In the genomic region with DNA sequence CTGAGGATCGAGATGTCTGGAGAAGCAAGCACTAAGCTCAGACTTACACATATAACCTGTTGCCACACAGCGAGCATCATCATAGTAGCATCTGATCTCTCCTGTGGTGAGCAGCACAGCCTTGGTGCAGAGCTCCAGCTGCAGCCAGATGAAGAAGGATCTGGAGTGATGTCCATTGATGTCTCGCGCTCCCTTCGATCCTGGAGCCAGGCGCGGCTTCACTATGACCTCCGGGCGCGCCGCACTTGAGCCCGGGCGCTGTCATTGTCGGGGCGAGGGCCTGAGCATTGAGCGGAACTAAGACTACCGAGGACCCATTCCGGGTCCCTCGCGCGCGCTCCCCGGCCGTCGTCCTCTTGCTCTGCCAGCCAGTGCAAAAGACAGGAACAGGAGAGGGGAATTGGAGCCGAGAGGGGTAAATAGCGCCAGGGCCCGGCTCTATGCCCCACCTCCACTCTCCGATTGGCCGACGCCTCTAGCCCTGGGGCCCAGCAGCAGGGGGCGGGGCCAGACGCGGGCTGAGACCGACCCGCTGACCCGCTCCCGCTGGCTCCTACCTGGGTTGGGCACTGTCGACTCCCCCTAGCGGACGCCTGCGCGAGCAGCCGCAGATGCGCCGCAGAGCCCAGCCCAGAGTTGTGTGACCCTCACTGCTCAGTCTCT, we compare ENCODE assay signal across 8 mouse cellular contexts. TPM values are rescaled to one million over a fixed set of nuclear protein-coding genes. Genes with fewer than 3 reads are reported as not detected.
A peak's percentile ranks its signal among the peaks of the same experiment; 100 is the strongest.
DNase-seq lines count a peak whose midpoint lies in the region; ATAC-seq and TF ChIP-seq lines count a peak whose summit lies in the region.

No protein-coding gene starts in this region.

- peak overlapping the region; percentile 68 for H3K4me3 ChIP-seq in heart, embryonic 10.5 days
- peak overlapping the region; percentile 48 for H3K4me3 ChIP-seq in kidney, embryonic 14.5 days (ENCODE audit: low read length)
- peak overlapping the region; percentile 45 for H3K4me3 ChIP-seq in limb, embryonic 14.5 days (replicated peaks; ENCODE audit: low read length)
- peak overlapping the region; percentile 66 for H3K4me3 ChIP-seq in midbrain, embryonic 16.5 days (ENCODE audit: low read depth, low read length)
- H3K4me3 ChIP-seq in spleen, adult 2 months (ENCODE audit: extremely low read depth, insufficient read depth, insufficient read length), result peak overlapping the region; percentile 69

- peak overlapping the region; percentile 56 for H3K27ac ChIP-seq in heart, embryonic 10.5 days
- H3K27ac ChIP-seq in kidney, embryonic 14.5 days (ENCODE audit: low read depth, low read length), result no peak overlapping the region
- no peak overlapping the region for H3K27ac ChIP-seq in limb, embryonic 14.5 days (replicated peaks; ENCODE audit: low read depth, low read length)
- H3K27ac ChIP-seq in midbrain, embryonic 16.5 days (ENCODE audit: low read length), result peak overlapping the region; percentile 50
- H3K27ac ChIP-seq in spleen, adult 2 months (ENCODE audit: insufficient read depth, low read length), result peak overlapping the region; percentile 12

- peak; percentile 72 for TF ChIP-seq CTCF in brain, embryonic 14.5 days (IDR thresholded peaks at IDR 0.05; ENCODE audit: borderline replicate concordance, extremely low read depth, insufficient read depth, insufficient read length)
- peak; percentile 87 for TF ChIP-seq CTCF in spleen, adult 2 months (IDR thresholded peaks at IDR 0.05; ENCODE audit: extremely low read depth, insufficient read depth, insufficient read length, insufficient replicate concordance)

- peak overlapping the region; percentile 45; the same call in 1 of the 2 replicates for H3K9ac ChIP-seq in kidney, embryonic 14.5 days (ENCODE audit: low read depth, low read length)
- H3K9ac ChIP-seq in limb, embryonic 14.5 days (ENCODE audit: low read depth, low read length, severe bottlenecking), result peak overlapping the region; percentile 49
- peak overlapping the region; percentile 69 for H3K9ac ChIP-seq in midbrain, embryonic 16.5 days (ENCODE audit: low read depth, low read length)

- no peaks in the 10 kb centered on the region for H3K27me3 ChIP-seq in heart, embryonic 10.5 days (ENCODE audit: insufficient read depth, poor library complexity, severe bottlenecking)
- H3K27me3 ChIP-seq in kidney, embryonic 14.5 days (ENCODE audit: control insufficient read depth, insufficient read depth, low read length), result no peaks in the 10 kb centered on the region
- no peaks in the 10 kb centered on the region for H3K27me3 ChIP-seq in limb, embryonic 14.5 days (ENCODE audit: control insufficient read depth, insufficient read depth, low read length)
- H3K27me3 ChIP-seq in midbrain, embryonic 16.5 days (ENCODE audit: control insufficient read depth, insufficient read depth, low read depth, low read length), result no peaks in the 10 kb centered on the region
- H3K27me3 ChIP-seq in spleen, adult 2 months (ENCODE audit: control insufficient read depth, insufficient read depth, low read length), result no peaks in the 10 kb centered on the region

- H3K4me1 ChIP-seq in heart, embryonic 10.5 days, result peaks cover 10% of the 10 kb centered on the region
- 0 out of 2 replicates have a peak, but pooled peaks cover 4% of the 10 kb centered on the region for H3K4me1 ChIP-seq in kidney, embryonic 14.5 days (ENCODE audit: control insufficient read depth, insufficient read depth, low read length)
- peaks cover 4% of the 10 kb centered on the region; the same call in 1 of the 2 replicates for H3K4me1 ChIP-seq in limb, embryonic 14.5 days (ENCODE audit: control insufficient read depth, insufficient read depth, low read length)
- H3K4me1 ChIP-seq in midbrain, embryonic 16.5 days (ENCODE audit: control insufficient read depth, insufficient read depth, low read length), result peaks cover 3% of the 10 kb centered on the region
- H3K4me1 ChIP-seq in spleen, adult 2 months (ENCODE audit: control insufficient read depth, insufficient read depth, insufficient read length), result peaks cover 2% of the 10 kb centered on the region; the same call in 1 of the 2 replicates

- H3K4me2 ChIP-seq in kidney, embryonic 14.5 days (replicated peaks; ENCODE audit: low read depth, low read length), result peak overlapping the region; percentile 81
- peak overlapping the region; percentile 63 for H3K4me2 ChIP-seq in limb, embryonic 14.5 days (replicated peaks; ENCODE audit: low read depth, low read length, severe bottlenecking)
- H3K4me2 ChIP-seq in midbrain, embryonic 16.5 days (ENCODE audit: low read length), result peak overlapping the region; percentile 89

- peak; percentile 95 for DNase-seq in A20 (ENCODE audit: low read depth, low spot score)
- peak; percentile 96 for DNase-seq in brain, embryonic 14.5 days (ENCODE audit: low read depth)
- DNase-seq in heart, embryonic 10.5 days (ENCODE audit: low spot score), result peak; percentile 97
- peak; percentile 92 for DNase-seq in limb, embryonic 14.5 days (ENCODE audit: low spot score)
- peak; percentile 78 to 94 for DNase-seq in spleen, adult 2 months (ENCODE audit: low read depth in 1 of 2, low spot score in 2 of 2)

- H3K36me3 ChIP-seq in heart, embryonic 10.5 days, result no peaks in the 10 kb centered on the region
- no peaks in the 10 kb centered on the region for H3K36me3 ChIP-seq in kidney, embryonic 14.5 days (ENCODE audit: control insufficient read depth, insufficient read depth, low read length)
- H3K36me3 ChIP-seq in limb, embryonic 14.5 days (ENCODE audit: control insufficient read depth, insufficient read depth, low read length), result no peaks in the 10 kb centered on the region
- H3K36me3 ChIP-seq in midbrain, embryonic 16.5 days (ENCODE audit: control insufficient read depth, insufficient read depth, low read length), result no peaks in the 10 kb centered on the region
- H3K36me3 ChIP-seq in spleen, adult 2 months (ENCODE audit: control insufficient read depth, insufficient read depth, low read length), result no peaks in the 10 kb centered on the region

- no peaks in the 10 kb centered on the region for H3K9me3 ChIP-seq in heart, embryonic 10.5 days
- no peaks in the 10 kb centered on the region for H3K9me3 ChIP-seq in kidney, embryonic 14.5 days (ENCODE audit: control insufficient read depth, low read length)
- H3K9me3 ChIP-seq in limb, embryonic 14.5 days (ENCODE audit: control insufficient read depth, low read length), result no peaks in the 10 kb centered on the region
- H3K9me3 ChIP-seq in midbrain, embryonic 16.5 days (replicated peaks; ENCODE audit: control insufficient read depth, low read length, poor library complexity, severe bottlenecking), result no peaks in the 10 kb centered on the region

- under 1% methylated on average over 46 of the region's 46 CpGs for WGBS in heart, embryonic 10.5 days
- WGBS in kidney, embryonic 14.5 days, result under 1% methylated on average over 42 of the region's 46 CpGs
- WGBS in limb, embryonic 14.5 days, result 2% methylated on average over 38 of the region's 46 CpGs
- under 1% methylated on average over 43 of the region's 46 CpGs for WGBS in midbrain, embryonic 16.5 days
- WGBS in spleen, adult 2 months, result 2% methylated on average over 46 of the region's 46 CpGs

- ATAC-seq in erythroblast, adult 5-6 weeks (replicated peaks; ENCODE audit: low FRiP score, poor library complexity, severe bottlenecking), result peak; percentile 99
- peak; percentile 100 for ATAC-seq in kidney, embryonic 14.5 days (ENCODE audit: low FRiP score, low TSS enrichment)
- ATAC-seq in limb, embryonic 14.5 days (ENCODE audit: low FRiP score, low read depth), result peak; percentile 100
- peak; percentile 100 for ATAC-seq in midbrain, embryonic 16.5 days

- 0 out of 2 replicates have a peak, but pooled peaks have one; percentile 16 for TF ChIP-seq POLR2A in brain, embryonic 14.5 days (IDR thresholded peaks at IDR 0.05; ENCODE audit: borderline replicate concordance, extremely low read depth, insufficient read depth, insufficient read length, poor library complexity, severe bottlenecking)
- TF ChIP-seq POLR2A in limb, embryonic 14.5 days (IDR thresholded peaks at IDR 0.05; ENCODE audit: borderline replicate concordance, extremely low read depth, insufficient read depth, insufficient read length), result 0 out of 2 replicates have a peak, but pooled peaks have one; percentile 28
- peak; percentile 21; the same call in 1 of the 2 replicates for TF ChIP-seq POLR2A in spleen, adult 2 months (IDR thresholded peaks at IDR 0.05; ENCODE audit: low read depth, low read length)

RNA-seq across cellular contexts. Expression of gene Gm14085, which starts 17.3 kb away (rescaled TPM):
- polyA plus RNA-seq in brain, embryonic 14.5 days (2012; rRNA removed), result not detected in 2 replicates
- 0.58 TPM in 1 of 2 replicates, not detected in the other for total RNA-seq in erythroblast, adult 5-6 weeks (2015; ENCODE audit: low replicate concordance)
- total RNA-seq in erythroblast, adult 5-6 weeks (2017; ENCODE audit: low replicate concordance), result 0.28 and 2.2 TPM in 2 replicates
- not detected in 2 replicates for polyA plus RNA-seq in heart, embryonic 10.5 days (2016; fragmentation: Nextera tagmentation; extraction: Ambion mirVana)
- 0.09 TPM in 1 of 2 replicates, not detected in the other for polyA plus RNA-seq in kidney, embryonic 14.5 days (2014; fragmentation: Nextera tagmentation; extraction: Ambion mirVana)
- polyA plus RNA-seq in limb, embryonic 14.5 days (2012; rRNA removed), result not detected in 2 replicates
- not detected in 2 replicates for polyA plus RNA-seq in limb, embryonic 14.5 days (2014; fragmentation: Nextera tagmentation; extraction: Ambion mirVana)
- 0.06 TPM in 1 of 2 replicates, not detected in the other for polyA plus RNA-seq in midbrain, embryonic 16.5 days (2015; fragmentation: Nextera tagmentation; extraction: Ambion mirVana)
- polyA plus RNA-seq in spleen, adult 2 months (2012; rRNA removed), result 2.2 and 3.1 TPM in 2 replicates

RNA-seq across cellular contexts. Expression of gene Slc28a2, which starts 41.2 kb away (rescaled TPM):
- 0.04 and 0.05 TPM in 2 replicates for polyA plus RNA-seq in brain, embryonic 14.5 days (2012; rRNA removed)
- 12.3 and 16.5 TPM in 2 replicates for total RNA-seq in erythroblast, adult 5-6 weeks (2015; ENCODE audit: low replicate concordance)
- total RNA-seq in erythroblast, adult 5-6 weeks (2017; ENCODE audit: low replicate concordance), result 11.7 and 15.9 TPM in 2 replicates
- 0.10 and 0.26 TPM in 2 replicates for polyA plus RNA-seq in heart, embryonic 10.5 days (2016; fragmentation: Nextera tagmentation; extraction: Ambion mirVana)
- 0.39 and 0.47 TPM in 2 replicates for polyA plus RNA-seq in kidney, embryonic 14.5 days (2014; fragmentation: Nextera tagmentation; extraction: Ambion mirVana)
- polyA plus RNA-seq in limb, embryonic 14.5 days (2012; rRNA removed), result 1.0 and 1.4 TPM in 2 replicates
- polyA plus RNA-seq in limb, embryonic 14.5 days (2014; fragmentation: Nextera tagmentation; extraction: Ambion mirVana), result 0.50 and 0.78 TPM in 2 replicates
- not detected in 2 replicates for polyA plus RNA-seq in midbrain, embryonic 16.5 days (2015; fragmentation: Nextera tagmentation; extraction: Ambion mirVana)
- 24.8 and 26.5 TPM in 2 replicates for polyA plus RNA-seq in spleen, adult 2 months (2012; rRNA removed)

Comparison
In these comparisons a context has a peak if more than half of its experiments do, and no peak if none do; other contexts are left out.
1. H3K27ac ChIP-seq: peak in heart, embryonic 10.5 days (single experiment), midbrain, embryonic 16.5 days (single experiment) and spleen, adult 2 months (single experiment); none in kidney, embryonic 14.5 days (single experiment) and limb, embryonic 14.5 days (single experiment).
2. RNA of gene Slc28a2, which starts 41.2 kb away (polyA plus RNA-seq): 24.8 to 26.5 TPM in spleen, adult 2 months; 0.50 to 1.4 TPM in limb, embryonic 14.5 days, 0.39 to 0.47 TPM in kidney, embryonic 14.5 days, 0.10 to 0.26 TPM in heart, embryonic 10.5 days, 0.04 to 0.05 TPM in brain, embryonic 14.5 days and not detected in midbrain, embryonic 16.5 days; every median in the first group is over 10 times any median in the second.
3. Peak in every context shown above with its lines, with median percentiles within 50 percentile points of each other: DNase-seq, POLR2A ChIP-seq, ATAC-seq, H3K4me3 ChIP-seq, H3K4me2 ChIP-seq and H3K9ac ChIP-seq.